Mouse (Mus musculus) liver, embryonic 11.5 days (tissue): ENCODE results near the gene Olfr24. TPM values are rescaled to one million over a fixed set of nuclear protein-coding genes. Genes with fewer than 3 reads are reported as not detected.
"Not testable (repeated sequence)": the region's sequence is repeated elsewhere in the genome, so short reads cannot be mapped to it uniquely, and the experiment has no call there.

Experiments
- ATAC-seq: fragments of 200-750 bp; cut with Nextera tagmentation; replicated peaks from 2 replicates; pipeline ENCODE4 v1.8.0; 2017; ENCODE audit warnings: moderate number of reproducible peaks, mild to moderate bottlenecking, moderate TSS enrichment, moderate library complexity; ENCODE audit not compliant: low FRiP score
- DNase-seq: peaks from one replicate; pipeline ENCODE4 v3.0.0-alpha.2; 2017; ENCODE audit warnings: low spot score
- H3K27ac ChIP-seq: fragments of 300-500 bp; sonication (generic); 2 replicates; pipeline ENCODE4 v1.5.1; 2014; ENCODE audit warnings: mild to moderate bottlenecking, low read depth, low read length, control low read depth
- H3K27me3 ChIP-seq: fragments of 300-500 bp; sonication (generic); replicated peaks from 2 replicates; pipeline ENCODE4 v1.6.1; 2014; ENCODE audit warnings: low read length, mixed read lengths; ENCODE audit not compliant: control insufficient read depth, insufficient read depth
- H3K36me3 ChIP-seq: fragments of 300-500 bp; sonication (generic); 2 replicates; pipeline ENCODE4 v1.6.1; 2014; ENCODE audit warnings: mild to moderate bottlenecking, low read length, moderate library complexity, mixed read lengths; ENCODE audit not compliant: control insufficient read depth, insufficient read depth
- H3K4me1 ChIP-seq: fragments of 300-500 bp; sonication (generic); replicated peaks from 2 replicates; pipeline ENCODE4 v1.6.1; 2014; ENCODE audit warnings: low read length, mixed read lengths; ENCODE audit not compliant: control insufficient read depth, insufficient read depth
- H3K4me2 ChIP-seq: fragments of 300-500 bp; sonication (generic); 2 replicates; pipeline ENCODE4 v1.6.1; 2014; ENCODE audit warnings: mild to moderate bottlenecking, control low read depth, moderate library complexity
- H3K4me3 ChIP-seq: fragments of 300-500 bp; sonication (generic); 2 replicates; pipeline ENCODE4 v1.5.1; 2014; ENCODE audit warnings: low read depth, low read length, control low read depth
- H3K9ac ChIP-seq: fragments of 300-500 bp; sonication (generic); 2 replicates; pipeline ENCODE4 v1.6.1; 2014; ENCODE audit warnings: low read depth, low read length, control low read depth
- H3K9me3 ChIP-seq: fragments of 300-500 bp; sonication (generic); 2 replicates; pipeline ENCODE4 v1.6.1; 2016; ENCODE audit warnings: low read length, inconsistent platforms, mixed read lengths; ENCODE audit not compliant: control insufficient read depth
- WGBS: fragments of 180-500 bp; shearing (Covaris S2); extraction: QIAGEN DNeasy Blood & Tissue Kit; methylation state at CpG from one replicate; pipeline ENCODE4 v1.1.7; 2014; 5-methylcytosine and 5-hydroxymethylcytosine counted together
- polyA plus RNA-seq: library from polyadenylated mRNA; unstranded; fragments of >200 nt; fragmentation: Nextera tagmentation; extraction: Ambion mirVana; gene quantifications from 2 replicates; pipeline ENCODE4 v1.2.1, GENCODE M21; 2014

The Olfr24 gene
- polyA plus RNA-seq: not detected in 2 replicates

- H3K4me3 ChIP-seq: no peak within 1 kb of the TSS
These were observed at the start of gene Olfr24 for GRCm38 (mm10) chr9:18763896-18764295. Gene Olfr24, minus strand, starts transcription at chr9:18763996.

GRCm38 (mm10) chr9:18785316-18785715 is 21.5 kb upstream of the Olfr24 start:
- Histone ChIP-seq H3K9me3 (no peaks in the 10 kb centered on the region), H3K36me3 (no peaks in the 10 kb centered on the region), H3K27ac (no peak overlapping the region), H3K9ac (no peak overlapping the region), H3K4me2 (no peak overlapping the region), H3K4me3 (no peak overlapping the region), H3K4me1 (no peaks in the 10 kb centered on the region), H3K27me3 (no peaks in the 10 kb centered on the region)
- no peak for DNase-seq
- WGBS: 56% methylated on average over 7 of the region's 7 CpGs
- ATAC-seq: no peak

More at GRCm38 (mm10) chr9:18763896-18764295, at the start of gene Olfr24:
- H3K27me3 ChIP-seq: no peaks in the 10 kb centered on the region
- DNase-seq (no peak), ATAC-seq (no peak)
- H3K36me3 ChIP-seq: no peaks in the 10 kb centered on the region
- H3K4me2 ChIP-seq: no peak within 1 kb of the TSS
- no peaks in the 10 kb centered on the region for H3K9me3 ChIP-seq
- no peak within 1 kb of the TSS for H3K27ac ChIP-seq
- H3K9ac ChIP-seq: no peak within 1 kb of the TSS
- no peaks in the 10 kb centered on the region for H3K4me1 ChIP-seq

GRCm38 (mm10) chr9:18779476-18779875 is 15.7 kb upstream of the Olfr24 start:
- H3K4me3 ChIP-seq: no peak overlapping the region
- H3K27me3 ChIP-seq: no peaks in the 10 kb centered on the region
- no peaks in the 10 kb centered on the region for H3K4me1 ChIP-seq
- no peaks in the 10 kb centered on the region for H3K36me3 ChIP-seq
- 65% methylated on average over 24 of the region's 24 CpGs for WGBS
- H3K4me2 ChIP-seq: no peak overlapping the region
- H3K27ac ChIP-seq: no peak overlapping the region
- ATAC-seq (no peak), DNase-seq (no peak)
- H3K9ac ChIP-seq: no peak overlapping the region
- no peaks in the 10 kb centered on the region for H3K9me3 ChIP-seq

DNA sequence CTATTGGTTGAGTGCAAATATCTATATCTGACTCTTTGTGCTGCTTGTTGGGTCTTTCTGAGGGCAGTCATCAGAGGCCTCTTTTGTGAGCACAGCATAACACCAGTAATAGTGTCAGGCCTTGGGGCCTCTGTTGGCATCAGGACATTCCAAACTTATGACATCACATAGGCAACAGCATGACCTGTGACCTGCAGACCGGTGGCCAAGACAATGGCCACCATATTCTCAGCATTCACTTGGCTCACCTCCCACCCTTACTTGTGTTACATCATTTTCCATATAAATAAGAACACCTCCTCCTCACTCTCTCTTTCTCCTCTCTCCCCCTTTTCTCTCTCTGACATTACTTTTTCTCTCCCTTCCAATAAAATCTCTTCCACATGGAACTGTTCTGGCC is 15.2 kb upstream of the Olfr24 start:
- ATAC-seq (no peak), DNase-seq (no peak)
- no peaks in the 10 kb centered on the region for H3K36me3 ChIP-seq
- WGBS: 78% methylated on average over 1 of the region's 1 CpGs
- no peak overlapping the region for H3K4me3 ChIP-seq
- H3K27ac ChIP-seq: no peak overlapping the region
- H3K9me3 ChIP-seq: no peaks in the 10 kb centered on the region
- no peaks in the 10 kb centered on the region for H3K4me1 ChIP-seq
- no peak overlapping the region for H3K4me2 ChIP-seq
- H3K27me3 ChIP-seq: no peaks in the 10 kb centered on the region
- H3K9ac ChIP-seq: no peak overlapping the region

DNA sequence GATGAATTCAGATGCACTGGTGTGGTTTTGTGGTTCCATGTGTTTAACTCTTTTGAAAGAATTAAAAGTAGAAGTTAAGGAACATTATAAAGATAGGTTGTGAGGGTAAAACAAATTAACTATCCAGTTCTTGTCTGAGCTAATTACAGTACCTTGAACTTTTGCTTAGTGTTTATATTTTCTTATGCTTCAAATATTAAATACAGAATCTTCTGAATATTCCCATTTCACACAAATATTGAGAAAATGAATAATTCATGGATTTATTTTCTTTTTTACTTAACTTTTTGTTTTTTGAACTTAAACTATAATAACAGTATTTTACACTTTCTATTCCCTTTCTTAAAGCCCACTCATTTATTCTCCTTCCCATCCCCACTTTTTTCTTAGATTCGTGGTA is 8.2 kb downstream of the Olfr24 start:
- Histone ChIP-seq H3K36me3 (no peaks in the 10 kb centered on the region), H3K4me2 (no peak overlapping the region), H3K9me3 (no peaks in the 10 kb centered on the region), H3K9ac (no peak overlapping the region), H3K4me1 (no peaks in the 10 kb centered on the region), H3K27me3 (no peaks in the 10 kb centered on the region), H3K27ac (no peak overlapping the region), H3K4me3 (no peak overlapping the region)
- no peak for DNase-seq
- 59% methylated on average over 1 of the region's 1 CpGs for WGBS
- no peak for ATAC-seq

DNA sequence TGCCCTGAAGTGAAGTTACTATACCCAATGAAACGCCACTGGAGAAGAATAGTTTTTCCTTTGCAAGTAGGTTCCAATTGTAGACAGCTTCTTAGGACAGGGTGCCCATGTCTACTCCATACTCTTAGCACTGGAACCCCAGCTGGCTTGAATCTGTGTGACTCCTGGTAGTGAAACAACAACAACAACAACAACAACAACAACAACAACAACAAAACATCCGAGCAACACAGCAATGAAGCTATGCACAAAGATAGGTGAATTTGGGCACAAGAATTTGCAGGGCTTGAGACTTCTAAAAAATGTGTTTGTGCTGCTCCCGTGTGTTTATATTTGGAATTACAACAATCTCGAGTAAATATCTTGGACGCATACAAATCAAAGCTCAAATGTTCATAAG is 19.2 kb downstream of the Olfr24 start:
- Histone ChIP-seq H3K4me1 (no peaks in the 10 kb centered on the region), H3K36me3 (no peaks in the 10 kb centered on the region), H3K4me3 (no peak overlapping the region), H3K4me2 (no peak overlapping the region), H3K9ac (no peak overlapping the region), H3K27ac (no peak overlapping the region), H3K27me3 (no peaks in the 10 kb centered on the region), H3K9me3 (no peaks in the 10 kb centered on the region)
- ATAC-seq: 0 out of 2 replicates have a peak, but pooled peaks have one; percentile 15
- 23% methylated on average over 5 of the region's 5 CpGs for WGBS
- DNase-seq: no peak

DNA sequence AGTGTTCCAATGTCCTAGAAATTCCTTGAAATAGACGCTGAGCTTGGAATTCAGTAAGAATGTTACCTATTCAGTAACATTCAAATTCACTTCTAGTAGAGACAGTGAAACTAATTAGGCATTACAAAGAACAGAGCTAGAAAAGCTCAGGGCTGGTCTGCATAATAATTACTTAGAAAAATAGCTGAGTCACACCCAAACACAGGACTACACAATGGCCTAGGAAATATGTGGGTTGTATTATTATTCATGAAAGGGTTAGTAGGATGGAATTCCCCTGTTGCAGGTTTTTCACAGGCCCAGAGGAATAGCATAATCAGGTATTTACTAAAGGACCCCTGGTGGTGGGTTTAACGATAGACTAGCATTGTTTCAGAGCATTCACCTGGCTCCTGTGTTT is 29.6 kb downstream of the Olfr24 start:
- H3K27ac ChIP-seq, H3K9ac ChIP-seq, DNase-seq, ATAC-seq, H3K4me2 ChIP-seq, H3K36me3 ChIP-seq, H3K9me3 ChIP-seq, H3K4me3 ChIP-seq, H3K27me3 ChIP-seq, H3K4me1 ChIP-seq: not testable (repeated sequence)
- WGBS: 79% methylated on average over 2 of the region's 2 CpGs

DNA sequence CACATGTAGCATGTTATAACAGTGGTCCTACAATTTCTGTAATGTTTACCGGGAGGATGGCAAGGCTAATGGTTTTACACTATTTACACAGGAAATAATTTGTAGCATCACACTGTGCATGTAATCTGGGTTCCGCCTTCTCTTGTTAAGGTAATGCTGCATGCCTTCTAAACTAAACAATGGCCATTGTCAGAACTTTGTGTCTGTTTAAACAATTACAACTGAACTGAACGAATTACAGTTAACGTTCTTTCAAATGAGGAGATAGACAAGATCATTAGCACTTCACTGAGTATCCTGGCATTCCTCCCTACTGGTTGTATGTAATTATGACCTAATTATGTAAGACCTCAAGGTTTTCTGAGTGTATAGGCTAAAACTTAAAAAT is 41.1 kb downstream of the Olfr24 start:
- no peak overlapping the region for H3K4me3 ChIP-seq
- no peaks in the 10 kb centered on the region for H3K9me3 ChIP-seq
- no peak for DNase-seq
- no peaks in the 10 kb centered on the region for H3K27me3 ChIP-seq
- H3K9ac ChIP-seq: no peak overlapping the region
- H3K4me1 ChIP-seq: no peaks in the 10 kb centered on the region
- no peak for ATAC-seq
- H3K27ac ChIP-seq: no peak overlapping the region
- no peaks in the 10 kb centered on the region for H3K36me3 ChIP-seq
- WGBS: 64% methylated on average over 4 of the region's 4 CpGs
- H3K4me2 ChIP-seq: no peak overlapping the region

- no peaks in the 10 kb centered on the region for H3K36me3 ChIP-seq
- H3K9ac ChIP-seq: no peak overlapping the region
- no peak overlapping the region for H3K4me3 ChIP-seq
- no peak for ATAC-seq
- no peak for DNase-seq
- no peaks in the 10 kb centered on the region for H3K4me1 ChIP-seq
- no peak overlapping the region for H3K4me2 ChIP-seq
- H3K9me3 ChIP-seq: no peaks in the 10 kb centered on the region
- H3K27me3 ChIP-seq: no peaks in the 10 kb centered on the region
- WGBS: 38% methylated on average over 6 of the region's 6 CpGs
- H3K27ac ChIP-seq: no peak overlapping the region
These were observed 41.7 kb downstream of the Olfr24 start for GRCm38 (mm10) chr9:18721931-18722711.
